ENCODE assay signal across 19 mouse cellular contexts in genomic region chr1:167114363-167115050, GRCm38 (mm10).
A peak's percentile ranks its signal among the peaks of the same experiment; 100 is the strongest.
DNase-seq lines count a peak whose midpoint lies in the region; ATAC-seq and TF ChIP-seq lines count a peak whose summit lies in the region.
"Had no signal": no experiment of that assay in that cellular context is flagged by ENCODE, and none has a peak within 500 bp of the region (broad histone marks: within the 10 kb centered on the region; RNA-seq: fewer than 3 reads in every experiment).

No protein-coding gene starts in this region.

- H3K4me3 ChIP-seq in forebrain, embryonic 13.5 days, result no peak overlapping the region
- no peak overlapping the region for H3K4me3 ChIP-seq in forebrain, embryonic 11.5 days (ENCODE audit: low read depth, low read length)
- H3K4me3 ChIP-seq in lung, postnatal 0 days (ENCODE audit: low read depth, low read length), result no peak overlapping the region

- no peaks in the 10 kb centered on the region for H3K9me3 ChIP-seq in forebrain, embryonic 13.5 days (replicated peaks)
- no peaks in the 10 kb centered on the region for H3K9me3 ChIP-seq in forebrain, embryonic 11.5 days (ENCODE audit: control insufficient read depth, low read length)
- no peaks in the 10 kb centered on the region for H3K9me3 ChIP-seq in lung, postnatal 0 days (ENCODE audit: low read length)

- H3K9ac ChIP-seq in forebrain, embryonic 13.5 days, result no peak overlapping the region
- H3K9ac ChIP-seq in forebrain, embryonic 11.5 days (ENCODE audit: low read length), result no peak overlapping the region
- H3K9ac ChIP-seq in lung, postnatal 0 days (replicated peaks; ENCODE audit: low read depth), result no peak overlapping the region
- H3K9ac ChIP-seq: liver, postnatal 0 days had no signal

- peak overlapping the region; percentile 44 for H3K27ac ChIP-seq in forebrain, embryonic 13.5 days
- H3K27ac ChIP-seq in forebrain, embryonic 11.5 days (ENCODE audit: low read depth, low read length), result no peak overlapping the region
- no peak overlapping the region for H3K27ac ChIP-seq in lung, postnatal 0 days (ENCODE audit: low read length)

- H3K36me3 ChIP-seq in forebrain, embryonic 13.5 days (ENCODE audit: poor library complexity, severe bottlenecking), result no peaks in the 10 kb centered on the region
- no peaks in the 10 kb centered on the region for H3K36me3 ChIP-seq in forebrain, embryonic 11.5 days (ENCODE audit: control insufficient read depth, insufficient read depth, low read length)
- no peaks in the 10 kb centered on the region for H3K36me3 ChIP-seq in lung, postnatal 0 days (ENCODE audit: insufficient read depth, low read length)

- TF ChIP-seq POLR2A in brain, embryonic 14.5 days (IDR thresholded peaks at IDR 0.05; ENCODE audit: borderline replicate concordance, extremely low read depth, insufficient read depth, insufficient read length, poor library complexity, severe bottlenecking), result no peak

- no peak for DNase-seq in forebrain, embryonic 11.5 days (ENCODE audit: low spot score)
- DNase-seq in kidney, postnatal 10 days, result peak; percentile 11
- no peak for DNase-seq in kidney, postnatal 14 days
- DNase-seq in brain, embryonic 14.5 days (ENCODE audit: low read depth), result peak; percentile 90
- DNase-seq in lung, postnatal 0 days (ENCODE audit: low spot score), result peak; percentile 37
- no peak for DNase-seq in adipocyte (ENCODE audit: low spot score)
- DNase-seq: adrenal gland, postnatal 10 days; B cell, adult 2 months; embryo, embryonic 11 days; gastrocnemius, postnatal 14 days; heart, postnatal 14 days; kidney, adult 2 months; kidney, postnatal 36 days; liver; liver, postnatal 0 days; retina, postnatal 1 day; right cerebral cortex, postnatal 4 days; thymus, postnatal 4 days had no signal

- TF ChIP-seq CTCF in brain, embryonic 14.5 days (IDR thresholded peaks at IDR 0.05; ENCODE audit: borderline replicate concordance, extremely low read depth, insufficient read depth, insufficient read length), result no peak
- TF ChIP-seq CTCF in lung, postnatal 0 days (IDR thresholded peaks at IDR 0.05), result no peak

- 63% methylated on average over 4 of the region's 4 CpGs for WGBS in forebrain, embryonic 13.5 days
- 81% methylated on average over 4 of the region's 4 CpGs for WGBS in forebrain, embryonic 11.5 days
- 38% methylated on average over 4 of the region's 4 CpGs for WGBS in lung, postnatal 0 days

- ATAC-seq in forebrain, embryonic 13.5 days, result peak; percentile 56; the same call in 1 of the 2 replicates
- no peak for ATAC-seq in forebrain, embryonic 11.5 days (replicated peaks; ENCODE audit: low FRiP score)
- ATAC-seq in lung, postnatal 0 days, result peak; percentile 61
- ATAC-seq: liver, postnatal 0 days had no signal

- H3K4me1 ChIP-seq in forebrain, embryonic 13.5 days, result peaks cover 37% of the 10 kb centered on the region
- H3K4me1 ChIP-seq in forebrain, embryonic 11.5 days (replicated peaks; ENCODE audit: control insufficient read depth, insufficient read depth, low read length), result no peaks in the 10 kb centered on the region
- no peaks in the 10 kb centered on the region for H3K4me1 ChIP-seq in lung, postnatal 0 days (ENCODE audit: insufficient read depth, low read depth, low read length)

- no peak overlapping the region for H3K4me2 ChIP-seq in forebrain, embryonic 13.5 days
- H3K4me2 ChIP-seq in forebrain, embryonic 11.5 days (ENCODE audit: low read depth, low read length, severe bottlenecking), result no peak overlapping the region
- H3K4me2 ChIP-seq in lung, postnatal 0 days (replicated peaks; ENCODE audit: low read depth, low read length), result no peak overlapping the region

- H3K27me3 ChIP-seq in forebrain, embryonic 13.5 days, result no peaks in the 10 kb centered on the region
- no peaks in the 10 kb centered on the region for H3K27me3 ChIP-seq in forebrain, embryonic 11.5 days (ENCODE audit: control insufficient read depth, insufficient read depth, low read length)
- no peaks in the 10 kb centered on the region for H3K27me3 ChIP-seq in lung, postnatal 0 days (replicated peaks; ENCODE audit: insufficient read depth, low read length)

- TF ChIP-seq EP300 in lung, postnatal 0 days (IDR thresholded peaks at IDR 0.05), result peak; percentile 91

Comparison
In these comparisons a context has a peak if more than half of its experiments do, and no peak if none do; other contexts are left out.
1. DNase-seq: peak in kidney, postnatal 10 days (single experiment), brain, embryonic 14.5 days (single experiment) and lung, postnatal 0 days (single experiment); none in forebrain, embryonic 11.5 days (single experiment), kidney, postnatal 14 days (single experiment) and adipocyte (single experiment).